Mouse (Mus musculus): Measurements from ENCODE around the gene Lpp.

GRCm38 (mm10) chr16:24402801-24403200 is 9.5 kb downstream of the Lpp start:
- TF ChIP-seq CTCF (IDR thresholded peaks at IDR 0.05) = no peak
- no peak for TF ChIP-seq POLR2A (IDR thresholded peaks at IDR 0.05; ENCODE audit: insufficient read depth, low read depth, low read length)
- no peak for TF ChIP-seq EP300 (IDR thresholded peaks at IDR 0.05; ENCODE audit: insufficient read depth, low read depth, low read length)
